Mouse (Mus musculus): ENCODE data around the gene Chst10.

DNA sequence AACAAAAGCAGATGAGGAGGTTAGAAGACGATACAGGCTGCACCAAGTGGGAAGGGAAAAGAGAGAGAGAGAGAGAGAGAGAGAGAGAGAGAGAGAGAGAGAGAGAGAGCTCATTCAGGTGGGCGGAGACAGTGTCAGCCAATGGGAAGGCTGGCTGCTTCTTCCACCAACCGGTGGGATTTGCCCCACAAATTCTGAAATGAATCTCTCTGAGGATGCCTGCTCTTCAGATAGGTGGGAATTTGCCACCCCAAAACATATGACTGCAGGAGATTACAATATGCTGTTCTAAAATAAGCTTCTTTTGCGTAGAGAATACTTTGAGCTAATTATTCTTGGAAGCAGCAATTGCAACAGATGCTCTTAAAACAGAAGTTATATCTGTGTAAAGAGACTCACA, 31.5 kb upstream of the Chst10 start:
- no peak for TF ChIP-seq CTCF (IDR thresholded peaks at IDR 0.05; ENCODE audit: low read depth)
- no peak for TF ChIP-seq EP300 (IDR thresholded peaks at IDR 0.05; ENCODE audit: low read depth)

Data from heart, postnatal 0 days (tissue).